Mouse (Mus musculus) CH12F3 (cell line): ENCODE measurements around the gene Pomc.
"Not testable (repeated sequence)": the region's sequence is repeated elsewhere in the genome, so short reads cannot be mapped to it uniquely, and the experiment has no call there.

ENCODE experiments used
- in situ Hi-C: fragments of 300-500 bp; cut with MboI; formaldehyde crosslinking; loops from 2 replicates; pipeline ENCODE4 v1.14.3; 2020; ENCODE audit warnings: low sequenced_read_pairs

Gene Pomc

GRCm38 (mm10) chr12:3954651-3955050 lies at the start of gene Pomc:
Gene Pomc (plus strand): TSS chr12:3954951.
- in situ Hi-C loops: no loop called here

GRCm38 (mm10) chr12:3905436-3905835 lies 49.3 kb upstream of the Pomc start:
- in situ Hi-C loops: no loop called here

- in situ Hi-C loops: no loop called here
Measured at GRCm38 (mm10) chr12:3906308-3906707, 48.4 kb upstream of the Pomc start.

GRCm38 (mm10) chr12:3907008-3907407 lies 47.7 kb upstream of the Pomc start:
- in situ Hi-C loops: no loop called here

- in situ Hi-C loops: no loop called here
Measured at GRCm38 (mm10) chr12:3907418-3907817, 47.3 kb upstream of the Pomc start.

GRCm38 (mm10) chr12:3910466-3911093 lies 44.2 kb upstream of the Pomc start:
- in situ Hi-C loops: no loop called here

- in situ Hi-C loops: no loop called here
Measured at GRCm38 (mm10) chr12:3911831-3912348, 42.9 kb upstream of the Pomc start.

GRCm38 (mm10) chr12:3915852-3916251 lies 38.9 kb upstream of the Pomc start:
- in situ Hi-C loops: no loop called here

- in situ Hi-C loops: no loop called here
Measured at GRCm38 (mm10) chr12:3917668-3918341, 36.9 kb upstream of the Pomc start.

GRCm38 (mm10) chr12:3918577-3918976 lies 36.2 kb upstream of the Pomc start:
- in situ Hi-C loops: no loop called here

GRCm38 (mm10) chr12:3919423-3919822 lies 35.3 kb upstream of the Pomc start:
- in situ Hi-C loops: no loop called here

GRCm38 (mm10) chr12:3926127-3926526 lies 28.6 kb upstream of the Pomc start:
- in situ Hi-C loops: loop anchor here (10.0 kb wide), 1 partner anchor 149 kb away; no protein-coding TSS in a partner anchor

GRCm38 (mm10) chr12:3928841-3929240 lies 25.9 kb upstream of the Pomc start:
- in situ Hi-C loops: loop anchor here (10.0 kb wide), 1 partner anchor 146 kb away; no protein-coding TSS in a partner anchor

GRCm38 (mm10) chr12:3930090-3930865 lies 24.5 kb upstream of the Pomc start:
- in situ Hi-C loops: not testable (repeated sequence)

- in situ Hi-C loops: no loop called here
Measured at GRCm38 (mm10) chr12:3942026-3942425, 12.7 kb upstream of the Pomc start.

- in situ Hi-C loops: no loop called here
Measured at GRCm38 (mm10) chr12:3944454-3945073, 10.2 kb upstream of the Pomc start.

GRCm38 (mm10) chr12:3947503-3947902 lies 7.2 kb upstream of the Pomc start:
- in situ Hi-C loops: no loop called here

GRCm38 (mm10) chr12:3955371-3955770 lies 620 bp downstream of the Pomc start:
- in situ Hi-C loops: no loop called here

- in situ Hi-C loops: no loop called here
Measured at GRCm38 (mm10) chr12:3956351-3956750, 1.6 kb downstream of the Pomc start.

GRCm38 (mm10) chr12:3959791-3960543 lies 5.2 kb downstream of the Pomc start:
- in situ Hi-C loops: no loop called here
